Mouse (Mus musculus) T-cell, adult 66 days (primary cell): Measurements from ENCODE around the gene Def6. TPM values are rescaled to one million over a fixed set of nuclear protein-coding genes. Genes with fewer than 3 reads are reported as not detected.

Source experiments
- total RNA-seq, 2 experiments: library from RNA; stranded (reverse); gene quantifications; 3 replicates in 1 of 2; 4 replicates in 1 of 2; pipeline ENCODE4 v1.2.4; 2023

Def6 gene
- total RNA-seq = 100 to 1,000 TPM; 159 to 184 TPM

DNA sequence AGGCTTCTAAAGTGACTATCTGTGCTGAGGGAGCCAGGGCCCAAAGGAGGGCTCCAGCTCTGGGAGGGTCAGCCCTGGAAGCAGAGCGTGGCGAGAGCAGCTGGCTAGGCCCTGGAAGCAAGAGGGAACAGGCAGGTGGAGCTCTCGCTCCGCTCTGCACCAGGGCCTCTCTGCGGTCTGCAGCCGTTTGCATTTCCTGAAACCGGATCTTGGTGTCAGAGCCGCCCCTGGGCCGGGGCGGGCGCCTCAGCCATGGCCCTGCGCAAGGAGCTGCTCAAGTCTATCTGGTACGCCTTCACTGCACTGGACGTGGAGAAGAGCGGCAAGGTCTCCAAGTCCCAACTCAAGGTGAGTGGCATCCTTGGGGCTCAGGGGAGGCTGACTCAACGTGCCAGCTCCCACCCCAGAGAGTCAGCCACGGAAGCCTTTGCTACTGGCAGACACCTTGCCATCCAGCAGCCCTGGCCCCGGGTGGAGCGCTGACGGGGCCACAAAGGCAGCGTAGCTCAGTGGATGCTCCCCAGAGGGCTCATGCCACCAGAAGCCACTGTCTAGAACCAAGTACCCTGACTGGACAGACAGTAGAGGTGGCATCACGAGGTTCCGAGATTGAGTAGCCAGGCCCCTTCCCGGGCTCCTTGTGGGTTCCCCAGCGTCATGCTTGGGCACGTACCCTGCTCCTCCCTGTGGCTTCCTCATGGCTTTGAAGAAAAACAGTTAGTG is at the start of gene Def6:
Gene Def6, plus strand, starts transcription at position 188 of the 723 bp plus-strand sequence.

DNA sequence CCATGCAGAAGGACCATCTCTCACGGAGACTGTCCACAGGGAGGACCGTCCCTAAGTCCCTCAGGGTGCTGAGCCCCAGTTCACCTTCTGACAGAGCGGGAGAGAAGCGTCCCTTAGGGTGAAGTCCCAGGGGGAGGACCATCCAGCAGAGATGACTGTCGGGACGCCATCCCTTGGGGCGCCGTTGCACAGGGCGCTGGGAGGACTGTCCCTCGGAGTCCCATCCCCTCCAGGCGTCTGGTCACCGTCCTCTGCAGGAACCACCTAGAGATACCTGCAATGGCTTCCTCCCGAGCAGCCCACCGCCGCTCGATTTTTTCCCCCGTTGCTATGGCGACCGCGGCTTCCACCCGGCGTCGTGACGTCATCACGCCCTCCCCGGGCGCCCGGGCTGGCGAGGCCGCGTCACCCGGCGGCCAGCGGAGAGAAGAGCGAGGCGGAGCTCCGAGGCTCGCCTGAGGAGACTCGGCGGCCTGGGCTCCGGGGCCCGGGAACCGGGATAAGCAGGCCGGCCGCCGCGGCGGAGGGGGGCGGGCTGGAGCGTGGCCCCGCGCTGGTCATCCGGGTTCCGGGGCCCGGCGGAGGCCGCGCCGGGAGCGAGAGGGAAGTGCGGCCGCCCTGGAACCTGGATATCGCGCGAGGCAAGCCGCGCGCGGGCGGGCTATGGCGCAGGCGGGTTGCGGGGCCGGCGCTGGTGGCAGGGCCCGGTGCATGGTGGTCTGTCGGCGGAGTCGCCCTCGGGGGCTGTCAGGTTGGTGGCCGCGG is 30.6 kb upstream of the Def6 start, which contains the start of gene Zfp523:
Gene Zfp523, plus strand, starts transcription at position 355 of the 765 bp plus-strand sequence.

DNA sequence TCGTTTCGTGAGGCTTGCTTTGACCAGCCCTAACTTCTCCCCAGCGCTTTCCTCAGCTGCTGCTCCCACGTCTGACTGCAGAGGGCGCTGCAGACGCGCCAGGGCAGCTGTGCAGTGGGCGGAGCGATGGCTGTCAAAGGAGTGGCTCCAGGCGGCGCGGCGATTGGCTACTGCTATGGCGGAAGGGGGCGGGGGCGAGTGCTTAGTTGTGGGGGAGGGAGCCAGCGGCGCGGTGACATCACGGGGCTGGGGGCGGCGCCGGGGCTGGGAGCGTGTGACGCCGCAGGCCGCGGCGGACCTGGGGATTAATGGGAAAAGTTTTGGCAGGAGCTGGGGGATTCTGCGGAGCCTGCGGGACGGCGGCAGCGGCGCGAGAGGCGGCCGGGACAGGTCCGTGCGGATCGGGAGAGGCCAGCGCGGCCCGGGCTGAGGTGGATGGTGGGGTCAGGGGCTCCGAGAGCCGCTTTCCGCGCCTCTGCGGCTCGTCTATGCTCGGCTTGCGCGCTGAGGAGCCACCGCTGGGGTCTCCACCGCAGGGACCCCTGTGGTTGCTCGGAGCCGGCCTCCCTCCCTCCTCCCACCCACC is 25.0 kb downstream of the Def6 start, which contains the start of gene Ppard:
Gene Ppard, plus strand, starts transcription at position 226 of the 586 bp plus-strand sequence.

Other genes starting within 250 kb of the Def6 start
- 1 to 10 TPM; 1.6 to 1.9 TPM for gene Tcp11, start 127.1 kb upstream of the Def6 start, total RNA-seq
- not detected for gene Scube3, start 65.6 kb upstream of the Def6 start, total RNA-seq
- 10 to 100 TPM; 14.2 to 21.3 TPM for gene Zfp523, start 30.6 kb upstream of the Def6 start, total RNA-seq
- 10 to 100 TPM; 29.7 to 30.2 TPM for gene Ppard, start 24.9 kb downstream of the Def6 start, total RNA-seq
- 10 to 100 TPM; 30.9 to 33.8 TPM for gene Fance, start 105.7 kb downstream of the Def6 start, total RNA-seq
- 1,000 to 10,000 TPM; 2,031 to 2,062 TPM for gene Rpl10a, start 120.7 kb downstream of the Def6 start, total RNA-seq
- gene Tead3, start 143.0 kb downstream of the Def6 start, total RNA-seq = not detected
- gene Tulp1, start 157.4 kb downstream of the Def6 start, total RNA-seq = under 1 TPM; 0.47 TPM